Mouse (Mus musculus): ENCODE measurements at regions not wholly inside any gene's neighbourhood (a gene's known extent, or its start where the extent isn't known, plus 50 kb on each side); places are given as distances from the start of the nearest gene placed in this dataset.

- TF ChIP-seq POLR2A (IDR thresholded peaks at IDR 0.05; ENCODE audit: low read depth, low read length) (no peak), CTCF (conservative IDR thresholded peaks at IDR 0.05; ENCODE audit: insufficient read depth, insufficient read length, low read depth, low read length) (no peak)
These were observed 186.7 kb downstream of the Rplp1 start for GRCm38 (mm10) chr9:61727651-61728050.
